Mouse (Mus musculus) layer of hippocampus, adult 8-10 months (tissue): ENCODE data around the gene Maml3. TPM values are rescaled to one million over a fixed set of nuclear protein-coding genes. Genes with fewer than 3 reads are reported as not detected.

Experiments used
- DNase-seq, 2 experiments: peaks; one replicate each; pipeline ENCODE4 v3.0.0; 2022; ENCODE audit warnings: low spot score in 2 of 2
- total RNA-seq, 4 experiments: library from RNA; stranded (reverse); gene quantifications; 2 replicates each; pipeline ENCODE4 v1.2.4; 2022

The Maml3 gene
- total RNA-seq, 4 experiments from 2014 or later: 7.0 to 9.3 (median 8.0) TPM

DNA sequence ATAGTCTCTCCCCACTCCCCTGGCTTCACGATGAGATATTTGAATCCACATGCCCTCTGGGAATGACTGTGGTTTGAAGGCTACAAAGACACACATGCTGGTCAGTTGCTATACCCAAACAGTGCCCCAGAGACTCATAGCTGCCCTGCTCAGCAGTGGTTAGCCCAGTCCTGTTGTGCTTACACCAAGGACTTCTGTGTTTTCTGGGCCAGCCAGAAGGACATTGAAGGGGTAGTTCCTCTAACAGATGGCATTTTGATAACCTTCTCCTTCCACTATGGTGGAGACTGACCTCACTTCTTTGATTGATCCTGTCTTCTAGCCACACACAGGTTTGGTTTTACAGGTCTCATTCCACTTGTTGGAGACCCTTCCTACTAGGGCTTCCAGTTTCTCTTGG is 189.5 kb downstream of the Maml3 start:
- no peak for DNase-seq

DNA sequence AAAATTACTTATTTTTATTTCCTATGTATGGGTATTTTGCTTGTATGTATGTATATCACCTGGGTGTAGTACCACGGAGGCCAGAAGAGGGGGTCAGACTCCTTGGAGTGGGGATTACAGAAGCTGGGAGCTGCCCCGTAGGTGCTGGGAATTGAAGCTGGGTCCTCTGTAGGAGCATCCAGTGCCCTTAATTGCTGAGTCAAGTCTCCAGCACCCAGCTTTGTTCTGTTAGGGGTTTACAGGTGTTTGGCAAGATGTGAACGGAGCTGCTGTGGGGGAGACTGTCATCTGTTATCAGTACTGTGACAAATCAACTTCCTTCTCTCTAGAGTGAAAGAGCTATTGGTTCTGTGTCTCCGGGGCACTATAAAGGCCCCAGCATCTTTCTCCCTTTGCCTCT is 190.0 kb downstream of the Maml3 start:
- DNase-seq: no peak

DNA sequence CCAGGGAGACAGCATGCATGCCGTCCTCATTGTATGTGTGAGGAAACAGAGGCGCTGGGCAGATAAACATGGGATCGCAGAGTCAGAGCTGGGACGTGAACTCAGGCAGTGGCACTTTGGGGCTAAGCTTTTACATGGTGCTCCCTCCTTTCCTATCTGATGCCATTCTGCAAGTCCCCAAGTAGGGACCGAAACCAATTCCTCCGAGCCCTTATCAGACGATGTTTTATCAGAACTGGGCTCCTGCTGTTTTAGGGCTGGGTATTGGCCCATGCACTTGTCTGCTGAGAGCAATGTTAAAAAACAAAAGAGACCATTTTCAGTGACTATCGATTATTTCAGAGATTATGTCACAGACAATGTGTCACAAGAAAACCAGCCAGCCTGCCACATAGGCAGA is 191.4 kb downstream of the Maml3 start:
- no peak for DNase-seq

DNA sequence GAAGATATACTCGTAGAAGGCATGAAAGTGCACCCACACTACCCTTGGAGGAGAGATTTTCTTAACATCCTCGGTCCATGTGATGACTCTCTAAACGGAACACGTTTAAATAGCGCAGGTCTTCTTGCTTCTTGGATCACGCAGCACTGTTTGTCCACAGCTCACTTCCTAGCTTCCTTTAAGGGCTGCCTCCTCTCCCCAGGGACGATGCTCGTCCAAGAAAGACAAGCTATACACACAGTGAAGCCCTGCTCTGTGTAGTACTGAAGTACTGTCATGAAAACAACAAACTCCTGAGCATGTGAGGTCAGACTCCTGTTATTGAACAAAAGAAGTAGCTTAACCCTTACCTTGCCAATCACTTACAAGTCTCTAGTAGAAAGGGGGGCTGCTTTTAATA is 192.7 kb downstream of the Maml3 start:
- DNase-seq: no peak

- DNase-seq: no peak
Observed at GRCm38 (mm10) chr3:51908437-51908990, 196.4 kb downstream of the Maml3 start.

DNA sequence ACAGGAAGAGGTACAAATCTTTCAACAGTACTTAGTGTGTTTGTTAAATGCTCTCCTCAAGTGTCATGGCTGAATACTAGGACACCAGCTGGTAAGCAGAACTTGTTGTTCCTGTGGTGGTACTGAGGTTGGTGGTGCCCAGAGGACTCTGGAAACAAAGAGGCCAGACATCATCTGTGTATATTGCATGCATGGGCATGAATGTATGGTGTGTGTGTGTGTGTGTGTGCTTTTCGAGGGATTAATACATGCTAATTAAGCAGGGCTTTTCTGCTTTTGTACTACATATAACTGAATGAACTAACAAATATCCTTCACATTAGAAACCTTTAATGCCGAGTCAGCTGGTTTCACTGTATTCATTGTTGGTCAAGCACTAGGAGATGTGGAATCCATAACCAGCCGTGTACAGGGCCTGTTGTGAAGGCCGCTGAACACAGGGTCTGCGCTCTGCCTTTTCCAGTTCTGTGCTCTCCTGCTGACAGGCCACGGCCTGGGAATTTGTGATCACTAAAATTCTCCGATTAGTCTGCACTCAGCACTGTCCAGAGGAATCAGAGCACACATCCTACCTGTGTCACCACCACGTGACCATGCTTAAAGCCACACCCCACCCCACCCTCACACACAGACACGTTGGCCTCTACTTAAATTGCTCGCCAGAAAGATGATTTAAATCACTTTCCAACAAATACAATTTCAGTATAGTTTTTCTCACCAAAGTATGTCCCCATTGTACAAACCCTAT is 197.6 kb downstream of the Maml3 start:
- DNase-seq: no peak

GRCm38 (mm10) chr3:51905903-51906302 is 199.0 kb downstream of the Maml3 start:
- DNase-seq: no peak

DNA sequence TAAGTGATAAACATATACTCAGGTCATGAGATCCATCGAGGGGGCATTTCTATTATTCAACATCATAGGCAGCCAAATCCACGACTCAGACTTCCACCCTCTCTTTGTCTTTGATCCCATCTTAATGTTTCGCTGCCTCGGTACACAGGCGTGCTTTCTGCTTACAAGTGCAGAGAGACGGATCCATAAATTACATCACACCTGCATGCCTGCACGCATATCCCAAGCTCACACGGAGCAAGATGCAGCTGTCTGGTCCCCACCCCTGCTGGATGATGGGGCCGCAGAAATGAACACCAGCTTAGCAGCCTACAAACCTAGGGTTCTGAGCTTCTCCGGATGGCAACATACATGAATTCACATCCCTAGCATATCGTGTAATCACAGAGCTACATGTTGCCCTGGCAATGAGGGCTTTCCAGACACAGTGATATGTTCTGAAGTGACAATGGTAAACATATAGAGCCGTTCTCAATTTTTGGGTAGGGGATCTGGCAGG is 200.5 kb downstream of the Maml3 start:
- DNase-seq: no peak

DNA sequence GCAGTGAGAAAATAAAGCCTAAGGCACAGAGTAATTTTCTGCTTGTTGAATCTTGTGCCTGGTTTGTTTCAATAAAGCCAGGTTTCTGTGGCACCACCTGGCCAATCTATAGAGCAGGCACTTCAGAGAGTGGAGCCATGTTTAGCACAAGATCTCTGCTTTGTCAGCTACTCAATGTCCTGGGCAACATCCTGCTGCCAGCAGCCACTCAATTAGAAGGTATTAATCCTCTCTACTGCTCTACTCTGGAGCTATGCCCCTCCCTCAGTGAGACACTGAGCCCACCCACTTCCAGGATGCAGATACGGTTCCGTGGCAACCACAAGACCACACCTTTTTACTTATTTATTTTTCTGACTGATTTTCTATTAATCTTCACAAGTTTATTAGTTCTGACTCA is 203.7 kb downstream of the Maml3 start:
- no peak for DNase-seq

- DNase-seq: no peak
Observed at GRCm38 (mm10) chr3:51894514-51894913, 210.4 kb downstream of the Maml3 start.

DNA sequence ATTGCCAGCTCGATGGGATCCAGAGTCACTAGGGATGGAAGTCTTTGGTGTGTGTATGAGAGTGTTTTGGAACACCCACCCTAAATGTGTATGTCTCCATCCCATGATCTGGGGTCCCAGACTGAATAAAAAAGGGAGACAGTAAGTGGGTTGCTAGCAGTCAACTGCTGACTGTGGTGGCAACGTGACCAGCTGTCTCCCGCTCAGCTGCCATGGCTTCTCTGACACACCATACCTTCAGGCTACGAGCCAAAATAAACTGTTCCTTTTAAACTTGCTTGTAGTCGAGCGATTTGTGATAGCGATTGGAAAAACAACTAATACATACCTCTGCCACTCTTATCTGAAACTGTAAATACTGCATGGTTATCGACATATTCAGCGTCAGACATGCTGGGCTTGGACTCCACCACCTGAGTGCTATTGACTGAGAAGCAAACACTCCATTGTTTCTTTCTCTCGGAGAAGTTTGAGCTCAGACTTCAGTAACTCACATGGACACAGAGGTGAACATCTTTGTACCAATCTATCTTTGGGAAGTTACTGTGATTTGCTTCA is 213.2 kb downstream of the Maml3 start:
- no peak for DNase-seq

- DNase-seq: no peak
Observed at GRCm38 (mm10) chr3:51890181-51890580, 214.7 kb downstream of the Maml3 start.

DNA sequence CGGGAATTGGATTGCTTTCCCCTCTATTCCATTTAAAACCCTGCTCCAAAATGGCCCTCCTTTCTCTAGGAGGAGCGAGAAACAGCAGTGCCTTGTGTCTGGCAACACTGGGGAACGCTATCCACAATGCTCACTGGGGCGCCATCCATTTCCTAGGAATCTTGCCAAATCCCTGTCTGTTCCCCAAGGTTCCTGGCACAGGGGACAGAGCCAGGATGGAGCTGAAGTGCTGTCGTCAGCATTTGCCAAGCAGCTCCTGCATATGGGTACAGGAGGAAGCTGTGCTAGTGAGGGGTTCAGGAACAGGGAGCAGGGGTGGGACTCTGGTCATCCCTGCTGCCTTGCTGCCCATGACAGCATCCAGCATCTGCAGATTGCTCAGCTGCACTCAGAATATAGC is 215.1 kb downstream of the Maml3 start:
- peak; percentile 76 to 78 for DNase-seq

DNA sequence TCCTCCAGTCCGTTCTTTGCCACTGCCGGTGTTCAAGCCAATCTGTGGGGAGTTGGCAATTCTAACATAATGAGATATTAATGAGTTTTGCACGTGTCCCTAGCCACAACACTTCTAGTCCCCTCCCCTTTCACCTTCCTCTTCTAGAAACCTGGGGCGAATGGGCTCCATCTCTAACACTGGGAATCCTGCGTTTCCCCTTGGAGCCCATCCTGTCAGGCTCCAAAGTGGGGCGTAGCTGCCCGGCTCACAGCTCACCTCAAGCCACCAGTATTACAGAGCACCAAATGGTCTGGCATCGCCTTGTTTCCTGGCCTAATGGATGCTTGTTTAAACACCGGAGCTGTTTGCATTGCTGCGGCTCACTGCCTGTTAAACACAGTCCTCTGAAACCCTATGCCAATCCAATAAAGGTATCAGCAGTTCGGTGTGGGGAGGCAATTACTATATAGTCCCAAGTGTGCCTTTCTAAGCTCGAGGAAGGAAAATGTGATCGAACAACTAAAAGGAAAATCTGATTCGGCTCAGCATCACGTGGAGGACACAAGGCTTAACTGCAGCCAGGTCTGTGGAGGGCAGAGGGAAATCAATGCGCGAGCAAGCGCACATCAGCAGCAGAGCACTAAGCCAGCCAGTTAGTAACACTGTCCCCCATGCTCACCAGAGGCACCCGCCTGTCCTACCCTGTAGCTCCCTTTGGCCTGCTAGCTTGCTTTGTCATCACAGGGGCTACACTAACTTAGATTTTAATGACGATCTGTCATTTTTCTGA is 216.0 kb downstream of the Maml3 start:
- DNase-seq: no peak

- DNase-seq: no peak
Observed at GRCm38 (mm10) chr3:51888295-51888661, 216.6 kb downstream of the Maml3 start.

GRCm38 (mm10) chr3:51885920-51886319 is 219.0 kb downstream of the Maml3 start:
- DNase-seq: no peak

DNA sequence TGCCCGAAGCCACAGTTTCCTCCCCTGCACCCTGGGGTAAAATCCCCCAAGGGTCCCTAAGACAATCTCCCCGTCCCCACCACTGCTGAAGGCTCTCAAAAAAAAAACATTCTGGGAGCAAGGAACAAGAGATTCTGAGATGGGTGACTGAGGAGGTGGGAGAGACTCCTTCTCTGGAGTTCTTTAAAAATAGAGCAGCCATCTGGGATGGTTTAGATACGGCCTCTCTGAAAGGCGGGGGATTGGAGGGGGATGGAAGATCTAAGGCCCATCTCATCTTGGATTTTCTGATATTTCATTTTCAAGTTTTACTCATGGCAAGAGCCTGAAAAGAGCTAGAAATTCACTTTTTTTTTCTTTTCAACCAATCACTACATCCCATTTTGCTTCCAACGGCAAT is 219.4 kb downstream of the Maml3 start:
- DNase-seq: no peak

- DNase-seq: no peak
Observed at GRCm38 (mm10) chr3:51881981-51882380, 222.9 kb downstream of the Maml3 start.

GRCm38 (mm10) chr3:51881393-51881792 is 223.5 kb downstream of the Maml3 start:
- DNase-seq: no peak

DNA sequence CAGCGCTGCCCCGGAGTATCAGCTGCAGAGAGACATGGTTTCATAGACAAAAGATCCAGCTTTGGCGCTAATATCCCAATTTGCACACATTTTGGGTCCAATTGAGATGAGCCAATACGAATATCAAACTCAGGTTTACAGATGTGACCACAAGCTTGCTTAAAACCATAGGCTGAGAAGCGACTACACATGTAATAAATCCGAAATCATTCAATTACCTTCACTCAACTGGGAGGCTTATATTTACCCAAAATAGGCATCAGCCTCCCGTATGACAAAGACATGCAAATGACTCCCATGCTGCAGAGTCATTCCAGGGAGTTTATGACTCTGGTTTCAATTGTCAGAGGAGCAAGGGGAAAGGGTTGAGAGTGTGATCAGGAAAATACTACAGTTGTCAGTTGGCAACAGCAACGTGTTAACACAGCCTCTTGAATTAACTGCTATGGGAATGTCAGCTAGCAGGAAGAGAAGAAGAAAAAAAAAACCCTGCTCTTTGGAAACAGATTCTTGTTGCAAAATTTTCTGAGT is 224.3 kb downstream of the Maml3 start:
- no peak for DNase-seq

DNA sequence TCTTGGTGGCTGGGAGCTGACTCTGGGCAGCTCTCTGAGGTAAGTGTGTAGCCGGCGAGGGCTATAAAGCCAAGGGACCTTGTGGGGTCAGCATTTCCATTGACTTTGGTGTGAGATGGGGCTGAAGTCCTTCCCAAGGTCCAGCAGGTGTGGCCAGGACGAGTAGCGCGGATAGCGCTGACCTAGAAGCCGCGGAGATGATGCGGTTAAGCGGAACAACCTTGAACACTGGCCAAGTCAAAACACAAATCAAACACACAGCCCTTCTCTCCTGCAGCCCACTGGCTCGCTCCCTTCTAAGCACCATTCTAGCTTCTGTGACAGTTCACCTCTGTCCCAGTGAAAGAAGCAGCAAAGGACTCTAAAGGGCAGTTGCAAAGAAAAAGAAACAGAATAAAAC is 225.7 kb downstream of the Maml3 start:
- no peak for DNase-seq

DNA sequence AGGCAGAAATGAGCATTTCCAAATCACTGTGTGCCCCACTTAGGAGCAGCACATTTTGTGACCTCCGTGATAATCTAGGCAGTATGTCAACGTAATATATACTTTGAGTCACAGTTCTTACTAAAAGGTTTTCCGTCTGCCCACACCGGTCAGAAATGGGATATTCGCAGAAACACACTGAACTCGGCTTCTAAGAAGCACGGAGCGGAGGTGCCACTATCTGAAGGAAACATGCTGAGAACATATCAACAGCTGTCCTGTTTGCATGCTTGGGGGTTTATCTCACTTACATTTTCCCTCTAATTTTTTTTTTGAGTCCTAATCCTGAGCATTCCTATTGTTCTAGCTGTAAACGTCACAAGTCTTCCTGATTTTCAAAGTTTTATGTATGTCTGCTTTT is 226.3 kb downstream of the Maml3 start:
- DNase-seq: no peak
